Mouse (Mus musculus): ENCODE data around the gene Sec14l2. TPM values are rescaled to one million over a fixed set of nuclear protein-coding genes. Genes with fewer than 3 reads are reported as not detected.

Gene Sec14l2
- polyA plus RNA-seq, 1 experiment, result 20.3 TPM

GRCm38 (mm10) chr11:4076633-4077032 is 46.6 kb downstream of the Sec14l2 start:
- H3K4me1 ChIP-seq (ENCODE audit: control insufficient read depth, insufficient read depth, low read length), result no peaks in the 10 kb centered on the region
- 9% methylated on average over 8 of the region's 8 CpGs for WGBS
- TF ChIP-seq CTCF (IDR thresholded peaks at IDR 0.05; ENCODE audit: control insufficient read depth, insufficient read depth, low read length), result no peak
- TF ChIP-seq POLR2A (IDR thresholded peaks at IDR 0.05; ENCODE audit: borderline replicate concordance, control insufficient read depth, low read depth, low read length), result no peak
- no peak overlapping the region for H3K27ac ChIP-seq (ENCODE audit: control insufficient read depth, insufficient read depth, low read depth, low read length, poor library complexity)
- H3K4me3 ChIP-seq (replicated peaks; ENCODE audit: control insufficient read depth, low read depth, low read length), result no peak overlapping the region

- 74% methylated on average over 1 of the region's 1 CpGs for WGBS
- no peaks in the 10 kb centered on the region for H3K4me1 ChIP-seq (ENCODE audit: control insufficient read depth, insufficient read depth, low read length)
These were observed 53.6 kb downstream of the Sec14l2 start for GRCm38 (mm10) chr11:4069664-4070063.

GRCm38 (mm10) chr11:4064627-4065122 is 58.5 kb downstream of the Sec14l2 start, which contains the start of gene Sec14l3:
Gene Sec14l3, plus strand, starts transcription at chr11:4064841.
- 49% methylated on average over 5 of the region's 5 CpGs for WGBS
- no peaks in the 10 kb centered on the region for H3K4me1 ChIP-seq (ENCODE audit: control insufficient read depth, insufficient read depth, low read length)
- H3K4me3 ChIP-seq (replicated peaks; ENCODE audit: control insufficient read depth, low read depth, low read length), result no peak within 1 kb of the TSS
- no peak for TF ChIP-seq CTCF (IDR thresholded peaks at IDR 0.05; ENCODE audit: control insufficient read depth, insufficient read depth, low read length)
- TF ChIP-seq POLR2A (IDR thresholded peaks at IDR 0.05; ENCODE audit: borderline replicate concordance, control insufficient read depth, low read depth, low read length), result no peak
- H3K27ac ChIP-seq (ENCODE audit: control insufficient read depth, insufficient read depth, low read depth, low read length, poor library complexity), result no peak within 1 kb of the TSS

More at GRCm38 (mm10) chr11:4069664-4070063, 53.6 kb downstream of the Sec14l2 start:
- TF ChIP-seq POLR2A (IDR thresholded peaks at IDR 0.05; ENCODE audit: borderline replicate concordance, control insufficient read depth, low read depth, low read length), result no peak
- no peak for TF ChIP-seq CTCF (IDR thresholded peaks at IDR 0.05; ENCODE audit: control insufficient read depth, insufficient read depth, low read length)
- H3K27ac ChIP-seq (ENCODE audit: control insufficient read depth, insufficient read depth, low read depth, low read length, poor library complexity), result no peak overlapping the region
- no peak overlapping the region for H3K4me3 ChIP-seq (replicated peaks; ENCODE audit: control insufficient read depth, low read depth, low read length)

- no peak for TF ChIP-seq CTCF (IDR thresholded peaks at IDR 0.05; ENCODE audit: control insufficient read depth, insufficient read depth, low read length)
- no peak for TF ChIP-seq POLR2A (IDR thresholded peaks at IDR 0.05; ENCODE audit: borderline replicate concordance, control insufficient read depth, low read depth, low read length)
- no peaks in the 10 kb centered on the region for H3K4me1 ChIP-seq (ENCODE audit: control insufficient read depth, insufficient read depth, low read length)
- no peak overlapping the region for H3K27ac ChIP-seq (ENCODE audit: control insufficient read depth, insufficient read depth, low read depth, low read length, poor library complexity)
- H3K4me3 ChIP-seq (replicated peaks; ENCODE audit: control insufficient read depth, low read depth, low read length), result no peak overlapping the region
- 55% methylated on average over 6 of the region's 6 CpGs for WGBS
These were observed 60.2 kb downstream of the Sec14l2 start for GRCm38 (mm10) chr11:4062981-4063380.

GRCm38 (mm10) chr11:4062523-4062922 is 60.7 kb downstream of the Sec14l2 start:
- TF ChIP-seq CTCF (IDR thresholded peaks at IDR 0.05; ENCODE audit: control insufficient read depth, insufficient read depth, low read length) (no peak), POLR2A (IDR thresholded peaks at IDR 0.05; ENCODE audit: borderline replicate concordance, control insufficient read depth, low read depth, low read length) (no peak)
- WGBS, result 80% methylated on average over 4 of the region's 4 CpGs
- H3K4me3 ChIP-seq (replicated peaks; ENCODE audit: control insufficient read depth, low read depth, low read length), result no peak overlapping the region
- no peaks in the 10 kb centered on the region for H3K4me1 ChIP-seq (ENCODE audit: control insufficient read depth, insufficient read depth, low read length)
- no peak overlapping the region for H3K27ac ChIP-seq (ENCODE audit: control insufficient read depth, insufficient read depth, low read depth, low read length, poor library complexity)

- WGBS, result 64% methylated on average over 5 of the region's 5 CpGs
- H3K27ac ChIP-seq (ENCODE audit: control insufficient read depth, insufficient read depth, low read depth, low read length, poor library complexity), result no peak overlapping the region
These were observed 62.2 kb downstream of the Sec14l2 start for GRCm38 (mm10) chr11:4060866-4061575.

GRCm38 (mm10) chr11:4053586-4053985 is 69.6 kb downstream of the Sec14l2 start:
- Histone ChIP-seq H3K4me3 (replicated peaks; ENCODE audit: control insufficient read depth, low read depth, low read length) (no peak overlapping the region), H3K27ac (ENCODE audit: control insufficient read depth, insufficient read depth, low read depth, low read length, poor library complexity) (no peak overlapping the region), H3K4me1 (ENCODE audit: control insufficient read depth, insufficient read depth, low read length) (no peaks in the 10 kb centered on the region)
- 22% methylated on average over 5 of the region's 5 CpGs for WGBS
- TF ChIP-seq CTCF (IDR thresholded peaks at IDR 0.05; ENCODE audit: control insufficient read depth, insufficient read depth, low read length), result peak; percentile 93
- TF ChIP-seq POLR2A (IDR thresholded peaks at IDR 0.05; ENCODE audit: borderline replicate concordance, control insufficient read depth, low read depth, low read length), result no peak

More at GRCm38 (mm10) chr11:4060866-4061575, 62.2 kb downstream of the Sec14l2 start:
- H3K4me3 ChIP-seq (replicated peaks; ENCODE audit: control insufficient read depth, low read depth, low read length), result no peak overlapping the region
- TF ChIP-seq CTCF (IDR thresholded peaks at IDR 0.05; ENCODE audit: control insufficient read depth, insufficient read depth, low read length) (no peak), POLR2A (IDR thresholded peaks at IDR 0.05; ENCODE audit: borderline replicate concordance, control insufficient read depth, low read depth, low read length) (no peak)
- no peaks in the 10 kb centered on the region for H3K4me1 ChIP-seq (ENCODE audit: control insufficient read depth, insufficient read depth, low read length)

- no peak overlapping the region for H3K4me3 ChIP-seq (replicated peaks; ENCODE audit: control insufficient read depth, low read depth, low read length)
- WGBS, result 80% methylated on average over 6 of the region's 6 CpGs
- no peak overlapping the region for H3K27ac ChIP-seq (ENCODE audit: control insufficient read depth, insufficient read depth, low read depth, low read length, poor library complexity)
- TF ChIP-seq CTCF (IDR thresholded peaks at IDR 0.05; ENCODE audit: control insufficient read depth, insufficient read depth, low read length) (no peak), POLR2A (IDR thresholded peaks at IDR 0.05; ENCODE audit: borderline replicate concordance, control insufficient read depth, low read depth, low read length) (no peak)
- H3K4me1 ChIP-seq (ENCODE audit: control insufficient read depth, insufficient read depth, low read length), result no peaks in the 10 kb centered on the region
These were observed 74.8 kb downstream of the Sec14l2 start for GRCm38 (mm10) chr11:4048438-4048837.
